Mouse (Mus musculus) myocyte (in vitro differentiated cells): ENCODE data around the gene Mark4.

Experiments
- E2F4 ChIP-seq: IDR thresholded peaks from one replicate; pipeline ENCODE4 v1.6.1; 2011; ENCODE audit warnings: mild to moderate bottlenecking, control low read depth, moderate library complexity; ENCODE audit not compliant: insufficient read depth
- MYOG ChIP-seq, 3 experiments: IDR thresholded peaks; one replicate each; pipeline ENCODE4 v1.6.1; 2011; ENCODE audit warnings: control low read depth in 2 of 3, low read depth in 2 of 3, mild to moderate bottlenecking in 2 of 3; ENCODE audit not compliant: insufficient read length in 2 of 3, control insufficient read depth in 1 of 3, insufficient read depth in 1 of 3
- TCF3 ChIP-seq: IDR thresholded peaks from one replicate; pipeline ENCODE4 v1.6.1; 2011; ENCODE audit warnings: low read depth, control low read depth; ENCODE audit not compliant: insufficient read length

GRCm38 (mm10) chr7:19501658-19502057, 43.0 kb upstream of the Mark4 start:
- TF ChIP-seq TCF3 (no peak), E2F4 (no peak), MYOG (IDR thresholded peaks at IDR 0.05; ENCODE audit: control insufficient read depth in 1 of 3, insufficient read depth in 1 of 3, insufficient read length in 2 of 3, low read depth in 2 of 3) (no peak)
